Mouse (Mus musculus): ENCODE data around the gene Cpne6. TPM values are rescaled to one million over a fixed set of nuclear protein-coding genes. Genes with fewer than 3 reads are reported as not detected.

Gene Cpne6
- total and polyA plus RNA-seq, 3 experiments: not detected

GRCm38 (mm10) chr14:55491291-55491833 lies 18.9 kb upstream of the Cpne6 start:
- peak; percentile 73 for DNase-seq (ENCODE audit: low read depth, low spot score)
- Histone ChIP-seq H3K27me3 (ENCODE audit: control insufficient read depth in 1 of 2, insufficient read depth in 2 of 2, low read length in 2 of 2) (no peaks in the 10 kb centered on the region), H3K9me3 (replicated peaks; ENCODE audit: insufficient read depth, low read length) (no peaks in the 10 kb centered on the region), H3K79me2 (ENCODE audit: control insufficient read depth, insufficient read depth, low read length, poor library complexity) (no peaks in the 10 kb centered on the region), H3K9ac (ENCODE audit: control insufficient read depth, low read depth, low read length, poor library complexity, severe bottlenecking) (peak overlapping the region; percentile 67), H3K4me1 (ENCODE audit: control insufficient read depth in 1 of 2, insufficient read depth in 2 of 2, low read length in 2 of 2) (peaks cover 0 to 10% of the 10 kb centered on the region in 2 experiments; a peak in 2 of 4 replicates), H3K27ac (ENCODE audit: control insufficient read depth, low read depth, low read length) (no peak overlapping the region), H3K4me3 (ENCODE audit: control insufficient read depth in 1 of 2, insufficient read depth in 1 of 2, low read depth in 2 of 2, low read length in 2 of 2) (peak overlapping the region; percentile 45 to 67), H3K36me3 (ENCODE audit: control insufficient read depth in 1 of 2, insufficient read depth in 2 of 2, low read length in 2 of 2) (peaks cover 0 to 5% of the 10 kb centered on the region in 2 experiments; a peak in 2 of 4 replicates)
- TF ChIP-seq MAFK (IDR thresholded peaks at IDR 0.05; ENCODE audit: borderline replicate concordance, low read depth, low read length): no peak
- TF ChIP-seq JUND (IDR thresholded peaks at IDR 0.05; ENCODE audit: low read depth, low read length): no peak
- no peak for TF ChIP-seq ETS1 (IDR thresholded peaks at IDR 0.05; ENCODE audit: low read depth, low read length)
- TF ChIP-seq CTCF (IDR thresholded peaks at IDR 0.05 in 2 of 3, conservative IDR thresholded peaks at IDR 0.05 in 1 of 3; ENCODE audit: control insufficient read depth in 1 of 3, insufficient read depth in 1 of 3, low read depth in 2 of 3, low read length in 3 of 3, poor library complexity in 1 of 3, severe bottlenecking in 1 of 3): peak in 1 of 3 experiments; percentile 7; a peak in 1 of 6 replicates
- TF ChIP-seq MAX (IDR thresholded peaks at IDR 0.05; ENCODE audit: low read length): no peak
- no peak for TF ChIP-seq USF2 (IDR thresholded peaks at IDR 0.05; ENCODE audit: borderline replicate concordance in 1 of 2, insufficient read depth in 1 of 2, low read depth in 1 of 2, low read length in 2 of 2)
- no peak for TF ChIP-seq E2F4 (IDR thresholded peaks at IDR 0.05; ENCODE audit: borderline replicate concordance, low read depth, low read length)
- no peak for TF ChIP-seq POLR2AphosphoS5 (IDR thresholded peaks at IDR 0.05; ENCODE audit: borderline replicate concordance, low read depth, low read length)
- no peak for TF ChIP-seq ZMIZ1 (IDR thresholded peaks at IDR 0.05; ENCODE audit: low read depth, low read length)
- TF ChIP-seq ZNF384 (IDR thresholded peaks at IDR 0.05; ENCODE audit: low read depth, low read length): no peak
- peak; percentile 14 to 44; a peak in 2 of 4 replicates for TF ChIP-seq EP300 (IDR thresholded peaks at IDR 0.05; ENCODE audit: low read depth in 1 of 2, low read length in 2 of 2)
- no peak for TF ChIP-seq RAD21 (IDR thresholded peaks at IDR 0.05; ENCODE audit: low read depth, low read length)
- no peak for TF ChIP-seq CHD1 (IDR thresholded peaks at IDR 0.05; ENCODE audit: low read depth, low read length)
- no peak for TF ChIP-seq TBP (IDR thresholded peaks at IDR 0.05; ENCODE audit: low read depth, low read length)
- TF ChIP-seq NELFE (IDR thresholded peaks at IDR 0.05; ENCODE audit: low read depth, low read length): 0 out of 2 replicates have a peak, but pooled peaks have one; percentile 16
- TF ChIP-seq MYB (IDR thresholded peaks at IDR 0.05; ENCODE audit: low read depth, low read length): no peak
- TF ChIP-seq ZKSCAN1 (IDR thresholded peaks at IDR 0.05; ENCODE audit: low read depth, low read length): no peak
- no peak for TF ChIP-seq MEF2A (IDR thresholded peaks at IDR 0.05; ENCODE audit: extremely low read depth, insufficient replicate concordance, low read depth, low read length, poor library complexity, severe bottlenecking)
- TF ChIP-seq HCFC1 (IDR thresholded peaks at IDR 0.05; ENCODE audit: low read depth, low read length): peak; percentile 33; the same call in 1 of the 2 replicates
- no peak for TF ChIP-seq ZC3H11A (IDR thresholded peaks at IDR 0.05; ENCODE audit: low read depth, low read length)
- TF ChIP-seq TCF12 (IDR thresholded peaks at IDR 0.05; ENCODE audit: low read depth, low read length): no peak
- TF ChIP-seq ELF1 (IDR thresholded peaks at IDR 0.05; ENCODE audit: low read depth, low read length): 0 out of 2 replicates have a peak, but pooled peaks have one; percentile 35
- TF ChIP-seq MAZ (IDR thresholded peaks at IDR 0.05; ENCODE audit: low read depth, low read length): peak; percentile 95
- no peak for TF ChIP-seq POLR2AphosphoS2 (IDR thresholded peaks at IDR 0.05; ENCODE audit: low read length)
- 0 out of 2 replicates have a peak, but pooled peaks have one; percentile 47 for TF ChIP-seq RCOR1 (IDR thresholded peaks at IDR 0.05; ENCODE audit: low read depth, low read length)
- no peak for TF ChIP-seq MYC (IDR thresholded peaks at IDR 0.05; ENCODE audit: low read depth, low read length)
- no peak for TF ChIP-seq KAT2A (conservative IDR thresholded peaks at IDR 0.05; ENCODE audit: low read depth, low read length)
- TF ChIP-seq MXI1 (IDR thresholded peaks at IDR 0.05; ENCODE audit: low read depth, low read length): peak; percentile 69
- TF ChIP-seq USF1 (IDR thresholded peaks at IDR 0.05; ENCODE audit: low read depth, low read length): no peak
- no peak for TF ChIP-seq TAL1 (IDR thresholded peaks at IDR 0.05; ENCODE audit: low read length)
- no peak for TF ChIP-seq BHLHE40 (IDR thresholded peaks at IDR 0.05; ENCODE audit: borderline replicate concordance, low read depth, low read length)
- TF ChIP-seq CHD2 (IDR thresholded peaks at IDR 0.05; ENCODE audit: low read length): no peak
- TF ChIP-seq NRF1 (IDR thresholded peaks at IDR 0.05; ENCODE audit: insufficient read depth, low read depth, low read length, poor library complexity, severe bottlenecking): no peak
- no peak for TF ChIP-seq POLR2A (IDR thresholded peaks at IDR 0.05; ENCODE audit: control insufficient read depth in 1 of 2, insufficient read depth in 1 of 2, low read depth in 1 of 2, low read length in 2 of 2, poor library complexity in 1 of 2)
- TF ChIP-seq UBTF (IDR thresholded peaks at IDR 0.05; ENCODE audit: borderline replicate concordance, insufficient read depth, low read depth, low read length): no peak
- no peak for TF ChIP-seq SMC3 (IDR thresholded peaks at IDR 0.05; ENCODE audit: low read depth, low read length)
- TF ChIP-seq GABPA (IDR thresholded peaks at IDR 0.05; ENCODE audit: low read depth, low read length): no peak
